Mouse (Mus musculus): ENCODE data around the gene Ass1. TPM values are rescaled to one million over a fixed set of nuclear protein-coding genes. Genes with fewer than 3 reads are reported as not detected.
"Not testable (repeated sequence)": the region's sequence is repeated elsewhere in the genome, so short reads cannot be mapped to it uniquely, and the experiment has no call there.

Ass1 gene
- polyA plus RNA-seq, 1 experiment from 2014 or later: 10.4 TPM

DNA sequence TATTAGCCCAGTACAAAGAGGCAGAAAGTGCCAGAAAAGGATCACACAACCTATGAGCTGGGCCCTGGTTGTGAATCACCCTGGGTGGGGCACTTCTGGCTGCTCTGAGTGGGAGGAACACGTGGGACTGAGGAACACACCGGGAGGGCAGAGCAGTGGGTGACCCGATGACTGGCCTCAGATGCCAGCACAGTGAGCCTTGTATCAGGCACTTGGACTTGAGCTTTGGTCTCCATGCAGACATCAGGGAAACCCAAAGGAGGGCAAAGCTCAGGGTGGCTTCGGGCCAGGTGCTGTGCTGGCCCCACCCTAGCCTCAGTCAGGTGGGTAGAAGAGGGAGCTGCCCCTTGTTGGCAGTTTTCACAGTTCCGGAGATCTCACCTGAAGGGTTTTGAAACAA, 71.6 kb downstream of the Ass1 start:
- Histone ChIP-seq H3K27me3 (replicated peaks) (peaks cover 27% of the 10 kb centered on the region; the same call in 1 of the 2 replicates), H3K9me3 (no peaks in the 10 kb centered on the region), H3K4me3 (no peak overlapping the region), H3K36me3 (no peaks in the 10 kb centered on the region), H3K27ac (replicated peaks) (no peak overlapping the region), H3K4me1 (peaks cover 20% of the 10 kb centered on the region), H3K4me2 (no peak overlapping the region), H3K9ac (no peak overlapping the region)
- ATAC-seq (ENCODE audit: extremely low read depth, insufficient number of reproducible peaks, low FRiP score, low TSS enrichment): no peak
- 80% methylated on average over 5 of the region's 5 CpGs for WGBS

DNA sequence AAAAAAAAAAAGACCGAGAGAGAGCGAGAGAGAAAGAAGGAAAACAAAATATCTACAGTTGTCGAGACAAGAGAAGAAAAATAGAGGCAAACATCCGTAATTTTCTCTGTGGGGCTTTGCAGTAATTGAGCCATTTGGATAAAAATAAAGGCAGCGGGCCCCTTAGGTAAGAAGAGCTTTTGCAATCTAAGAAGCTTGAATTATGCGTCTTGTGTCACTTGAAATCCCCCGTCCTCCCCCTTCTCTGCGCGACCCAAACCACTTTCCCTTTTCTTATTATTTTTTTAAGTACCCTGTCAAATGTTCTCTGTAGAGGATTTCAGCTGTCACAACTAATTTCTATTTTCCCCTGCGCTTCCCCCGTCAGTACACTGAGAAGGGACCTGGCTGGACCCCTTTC, 77.7 kb downstream of the Ass1 start:
- ATAC-seq (ENCODE audit: extremely low read depth, insufficient number of reproducible peaks, low FRiP score, low TSS enrichment): no peak
- no peak overlapping the region for H3K4me2 ChIP-seq
- no peaks in the 10 kb centered on the region for H3K36me3 ChIP-seq
- H3K27ac ChIP-seq (replicated peaks): no peak overlapping the region
- H3K9ac ChIP-seq: no peak overlapping the region
- H3K9me3 ChIP-seq: no peaks in the 10 kb centered on the region
- H3K27me3 ChIP-seq (replicated peaks): peaks cover 28% of the 10 kb centered on the region; the same call in 1 of the 2 replicates
- H3K4me3 ChIP-seq: no peak overlapping the region
- WGBS: 72% methylated on average over 11 of the region's 11 CpGs
- H3K4me1 ChIP-seq: no peaks in the 10 kb centered on the region

- no peak for ATAC-seq (ENCODE audit: extremely low read depth, insufficient number of reproducible peaks, low FRiP score, low TSS enrichment)
- Histone ChIP-seq H3K36me3 (no peaks in the 10 kb centered on the region), H3K4me3 (no peak overlapping the region), H3K4me2 (no peak overlapping the region), H3K9me3 (peaks cover 5% of the 10 kb centered on the region; the same call in 1 of the 2 replicates), H3K27me3 (replicated peaks) (peaks cover 12% of the 10 kb centered on the region; the same call in 1 of the 2 replicates), H3K4me1 (no peaks in the 10 kb centered on the region), H3K27ac (replicated peaks) (no peak overlapping the region), H3K9ac (no peak overlapping the region)
- WGBS: 67% methylated on average over 3 of the region's 3 CpGs
Observed at GRCm38 (mm10) chr2:31550503-31550902, 80.5 kb downstream of the Ass1 start.

GRCm38 (mm10) chr2:31551351-31551750, 81.3 kb downstream of the Ass1 start:
- not testable (repeated sequence) for H3K36me3 ChIP-seq; H3K4me3 ChIP-seq; H3K4me2 ChIP-seq; H3K9ac ChIP-seq; H3K4me1 ChIP-seq; H3K27ac ChIP-seq (replicated peaks); ATAC-seq (ENCODE audit: extremely low read depth, insufficient number of reproducible peaks, low FRiP score, low TSS enrichment); H3K27me3 ChIP-seq (replicated peaks); H3K9me3 ChIP-seq
- WGBS: 86% methylated on average over 3 of the region's 3 CpGs

GRCm38 (mm10) chr2:31551971-31552370, 82.0 kb downstream of the Ass1 start:
- Histone ChIP-seq H3K36me3 (no peaks in the 10 kb centered on the region), H3K27ac (replicated peaks) (no peak overlapping the region), H3K4me1 (no peaks in the 10 kb centered on the region), H3K4me2 (no peak overlapping the region), H3K9me3 (peaks cover 5% of the 10 kb centered on the region; the same call in 1 of the 2 replicates), H3K9ac (no peak overlapping the region), H3K4me3 (no peak overlapping the region), H3K27me3 (replicated peaks) (peaks cover under 1% of the 10 kb centered on the region; the same call in 1 of the 2 replicates)
- 82% methylated on average over 10 of the region's 10 CpGs for WGBS
- no peak for ATAC-seq (ENCODE audit: extremely low read depth, insufficient number of reproducible peaks, low FRiP score, low TSS enrichment)

DNA sequence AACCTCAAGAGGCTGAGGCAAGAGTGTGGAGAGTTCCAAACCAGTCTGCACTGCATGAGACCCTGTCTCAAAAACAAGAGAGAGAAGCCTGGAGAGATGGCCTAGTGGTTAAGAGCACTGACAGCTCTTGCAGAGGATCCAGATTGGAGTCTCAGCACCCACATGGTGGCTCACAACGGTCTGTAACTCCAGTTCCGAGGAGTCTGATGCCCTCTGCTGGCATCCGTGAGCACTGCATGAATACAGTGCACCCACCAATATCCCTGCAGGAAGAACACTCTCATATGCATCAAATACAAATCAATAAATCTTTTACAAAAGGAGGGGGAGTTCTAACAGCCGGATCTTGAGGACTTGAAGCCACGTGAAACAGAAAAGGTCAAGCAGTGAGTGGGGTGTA, 84.6 kb downstream of the Ass1 start:
- Histone ChIP-seq H3K9ac (no peak overlapping the region), H3K36me3 (no peaks in the 10 kb centered on the region), H3K4me3 (no peak overlapping the region), H3K27ac (replicated peaks) (no peak overlapping the region), H3K4me2 (no peak overlapping the region), H3K27me3 (replicated peaks) (no peaks in the 10 kb centered on the region), H3K4me1 (no peaks in the 10 kb centered on the region), H3K9me3 (peaks cover 5% of the 10 kb centered on the region; the same call in 1 of the 2 replicates)
- no peak for ATAC-seq (ENCODE audit: extremely low read depth, insufficient number of reproducible peaks, low FRiP score, low TSS enrichment)
- WGBS: 76% methylated on average over 5 of the region's 5 CpGs

Other genes with a start within 250 kb of the Ass1 start
- gene Ncs1, start 224.4 kb upstream of the Ass1 start, polyA plus RNA-seq (2015; fragmentation: Nextera tagmentation; extraction: Ambion mirVana): 36.3 and 39.4 TPM in 2 replicates
- 1.1 and 1.2 TPM in 2 replicates for gene Hmcn2, start 155.8 kb upstream of the Ass1 start, polyA plus RNA-seq (2015; fragmentation: Nextera tagmentation; extraction: Ambion mirVana)
- gene Fubp3, start 102.4 kb downstream of the Ass1 start, polyA plus RNA-seq (2015; fragmentation: Nextera tagmentation; extraction: Ambion mirVana): 43.4 and 44.6 TPM in 2 replicates
- gene Prdm12, start 169.8 kb downstream of the Ass1 start, polyA plus RNA-seq (2015; fragmentation: Nextera tagmentation; extraction: Ambion mirVana): not detected in 2 replicates
- 41.3 and 43.9 TPM in 2 replicates for gene Exosc2, start 200.5 kb downstream of the Ass1 start, polyA plus RNA-seq (2015; fragmentation: Nextera tagmentation; extraction: Ambion mirVana)
- 25.2 and 27.9 TPM in 2 replicates for gene Abl1, start 218.2 kb downstream of the Ass1 start, polyA plus RNA-seq (2015; fragmentation: Nextera tagmentation; extraction: Ambion mirVana)